7 mouse cellular contexts compared by ENCODE assay signal in the genomic region with DNA sequence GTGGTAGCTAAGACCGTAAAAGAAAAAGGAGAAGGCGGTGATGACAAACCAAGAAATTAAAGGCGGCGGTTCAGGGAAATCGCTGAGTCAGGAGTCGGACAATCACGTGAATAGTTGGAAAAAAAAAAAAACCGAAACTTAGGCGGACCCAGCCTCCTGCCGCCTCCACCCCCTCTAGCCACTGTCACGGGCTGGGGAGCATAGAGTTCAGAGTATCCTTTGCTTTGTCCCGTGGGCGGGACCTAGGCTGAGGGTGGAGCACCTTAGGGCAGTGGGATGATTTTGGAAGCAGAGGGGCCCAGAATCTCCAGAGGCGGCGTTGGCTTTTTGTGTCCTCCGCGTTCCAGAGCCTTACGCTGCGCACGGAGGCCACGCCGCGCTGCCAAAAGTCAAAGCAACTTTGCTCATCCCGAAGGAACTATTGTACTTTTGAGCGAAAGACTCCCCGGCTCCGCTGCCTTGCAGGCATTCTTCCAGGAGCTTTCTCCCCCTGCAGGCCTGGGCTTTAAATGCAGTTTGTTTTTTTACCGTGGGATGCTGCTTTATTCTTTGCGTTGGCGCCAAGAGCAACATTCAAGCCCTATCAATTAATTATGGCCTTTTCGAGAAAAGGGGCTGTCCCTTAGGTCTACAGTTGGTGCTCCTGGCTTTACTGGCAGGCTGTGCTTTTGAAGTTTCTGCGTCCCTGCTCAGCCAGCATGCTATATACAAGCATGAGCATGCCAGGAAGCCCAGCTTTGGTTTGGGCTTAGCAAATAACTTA. TPM values are rescaled to one million over a fixed set of nuclear protein-coding genes. Genes with fewer than 3 reads are reported as not detected.
DNase-seq lines count a peak whose midpoint lies in the region; ATAC-seq and TF ChIP-seq lines count a peak whose summit lies in the region.

No protein-coding gene starts in this region.

- intact Hi-C loops in left cerebral cortex, postnatal 4 days (cut with DNase I), result no loop called here

- H3K27ac ChIP-seq in intestine, postnatal 0 days (ENCODE audit: low read depth, low read length), result peak overlapping the region; percentile 84
- H3K27ac ChIP-seq in midbrain, embryonic 12.5 days (replicated peaks), result peak overlapping the region; percentile 76
- H3K27ac ChIP-seq in small intestine, adult 2 months (ENCODE audit: insufficient read depth, low read depth, low read length), result peak overlapping the region; percentile 89

- no peak for TF ChIP-seq POLR2A in small intestine, adult 2 months (IDR thresholded peaks at IDR 0.05; ENCODE audit: low read depth, low read length)

- H3K4me2 ChIP-seq in intestine, postnatal 0 days (replicated peaks; ENCODE audit: low read depth), result peak overlapping the region; percentile 55
- H3K4me2 ChIP-seq in midbrain, embryonic 12.5 days (replicated peaks), result peak overlapping the region; percentile 50

- peak; percentile 71 for TF ChIP-seq CTCF in intestine, postnatal 0 days (IDR thresholded peaks at IDR 0.05; ENCODE audit: low read depth)
- TF ChIP-seq CTCF in small intestine, adult 2 months (IDR thresholded peaks at IDR 0.05; ENCODE audit: extremely low read depth, insufficient read length, insufficient replicate concordance, low read depth, low read length), result peak; percentile 62; the same call in 1 of the 2 replicates

- peak overlapping the region; percentile 37 for H3K4me3 ChIP-seq in intestine, postnatal 0 days (ENCODE audit: low read depth, low read length)
- H3K4me3 ChIP-seq in midbrain, embryonic 12.5 days, result peak overlapping the region; percentile 52
- H3K4me3 ChIP-seq in small intestine, adult 2 months (ENCODE audit: low read depth, low read length), result peak overlapping the region; percentile 89

- no peaks in the 10 kb centered on the region for H3K27me3 ChIP-seq in intestine, postnatal 0 days (replicated peaks; ENCODE audit: control insufficient read depth, insufficient read depth, low read length)
- no peaks in the 10 kb centered on the region for H3K27me3 ChIP-seq in midbrain, embryonic 12.5 days
- H3K27me3 ChIP-seq in small intestine, adult 2 months (ENCODE audit: control insufficient read depth, insufficient read depth, low read length), result no peaks in the 10 kb centered on the region

- H3K4me1 ChIP-seq in intestine, postnatal 0 days (replicated peaks; ENCODE audit: control insufficient read depth, insufficient read depth, low read length), result no peaks in the 10 kb centered on the region
- no peaks in the 10 kb centered on the region for H3K4me1 ChIP-seq in midbrain, embryonic 12.5 days
- H3K4me1 ChIP-seq in small intestine, adult 2 months (ENCODE audit: control insufficient read depth, insufficient read depth, insufficient read length, low read length), result no peaks in the 10 kb centered on the region

- no peaks in the 10 kb centered on the region for H3K36me3 ChIP-seq in intestine, postnatal 0 days (ENCODE audit: control insufficient read depth, insufficient read depth)
- H3K36me3 ChIP-seq in midbrain, embryonic 12.5 days, result no peaks in the 10 kb centered on the region
- no peaks in the 10 kb centered on the region for H3K36me3 ChIP-seq in small intestine, adult 2 months (ENCODE audit: control insufficient read depth, insufficient read depth, low read length)

- ATAC-seq in intestine, postnatal 0 days, result peak; percentile 98
- ATAC-seq in midbrain, embryonic 12.5 days (ENCODE audit: low FRiP score, low read depth), result peak; percentile 97

- DNase-seq in adrenal gland, adult 2 months, result peak; percentile 85
- DNase-seq in embryo, embryonic 9.5 days (ENCODE audit: extremely low spot score), result peak; percentile 69
- peak; percentile 38 to 71 for DNase-seq in gastrocnemius, postnatal 4 days (ENCODE audit: low spot score in 2 of 2)
- DNase-seq in left cerebral cortex, postnatal 4 days, result peak; percentile 52

- H3K9ac ChIP-seq in intestine, postnatal 0 days (ENCODE audit: low read depth, low read length), result no peak overlapping the region
- peak overlapping the region; percentile 25; the same call in 1 of the 2 replicates for H3K9ac ChIP-seq in midbrain, embryonic 12.5 days (replicated peaks)

- WGBS in intestine, postnatal 0 days, result 19% methylated on average over 32 of the region's 32 CpGs
- WGBS in midbrain, embryonic 12.5 days, result 17% methylated on average over 31 of the region's 32 CpGs
- 11% methylated on average over 32 of the region's 32 CpGs for WGBS in small intestine, adult 2 months

- H3K9me3 ChIP-seq in intestine, postnatal 0 days (ENCODE audit: control insufficient read depth), result no peaks in the 10 kb centered on the region
- no peaks in the 10 kb centered on the region for H3K9me3 ChIP-seq in midbrain, embryonic 12.5 days

RNA-seq across cellular contexts. Expression of a gene that starts 17.5 kb away (rescaled TPM):
- total RNA-seq in adrenal gland, adult 2 months (2021), result 100 to 1,000 TPM; 264 to 266 TPM
- 22.5 and 32.0 TPM in 2 replicates for polyA plus RNA-seq in adrenal gland, adult 2 months (2012; rRNA removed)
- 100 to 1,000 TPM; 110 to 117 TPM for total RNA-seq in gastrocnemius, postnatal 4 days (2021)
- polyA plus RNA-seq in intestine, postnatal 0 days (2015; fragmentation: Nextera tagmentation; extraction: Ambion mirVana), result 329 and 355 TPM in 2 replicates
- total RNA-seq in left cerebral cortex, postnatal 4 days (2021), result 10 to 100 TPM; 47.4 to 49.7 TPM
- polyA plus RNA-seq in midbrain, embryonic 12.5 days (2016; fragmentation: Nextera tagmentation; extraction: Ambion mirVana), result 66.9 and 68.4 TPM in 2 replicates
- 10.9 and 16.8 TPM in 2 replicates for polyA plus RNA-seq in small intestine, adult 2 months (2012; rRNA removed)

Comparison
In these comparisons a context has a peak if more than half of its experiments do, and no peak if none do; other contexts are left out.
1. Peak in every context shown above with its lines: DNase-seq, ATAC-seq, H3K4me3 ChIP-seq and H3K27ac ChIP-seq.
2. H3K4me3 ChIP-seq: peak in every context shown above with its lines; median percentile 89 in small intestine, adult 2 months; 52 in midbrain, embryonic 12.5 days; 37 in intestine, postnatal 0 days.